Mouse (Mus musculus) MEL (cell line): ENCODE measurements at regions not wholly inside any gene's neighbourhood (a gene's known extent, or its start where the extent isn't known, plus 50 kb on each side); places are given as distances from the start of the nearest gene placed in this dataset.

ENCODE experiments used
- DNase-seq: peaks from one replicate; pipeline ENCODE4 v3.0.0; 2011; ENCODE audit warnings: low read depth, low spot score
- H3K27ac ChIP-seq: 2 replicates; pipeline ENCODE4 v1.5.1; 2012; ENCODE audit warnings: low read depth, mild to moderate bottlenecking, control low read depth, low read length, moderate library complexity; ENCODE audit not compliant: control insufficient read depth
- H3K27me3 ChIP-seq, 2 experiments: fragments of 150-350 bp in 1 of 2; sonication (generic) in 1 of 2; 2 replicates each; pipeline ENCODE4 v1.6.1; 2012; ENCODE audit warnings: low read length in 2 of 2, mild to moderate bottlenecking in 2 of 2, improper control_type of control experiment in 1 of 2, moderate library complexity in 1 of 2; ENCODE audit not compliant: insufficient read depth in 2 of 2, control insufficient read depth in 1 of 2
- H3K36me3 ChIP-seq, 2 experiments: 2 replicates each; pipeline ENCODE4 v1.6.1; 2012 to 2014; ENCODE audit warnings: low read length in 2 of 2, improper control_type of control experiment in 1 of 2, inconsistent platforms in 1 of 2, mild to moderate bottlenecking in 1 of 2; ENCODE audit not compliant: insufficient read depth in 2 of 2, control insufficient read depth in 1 of 2
- H3K4me1 ChIP-seq, 2 experiments: fragments of 150-350 bp in 1 of 2; sonication (generic) in 1 of 2; 2 replicates each; pipeline ENCODE4 v1.6.1; 2012; ENCODE audit warnings: low read length in 2 of 2, improper control_type of control experiment in 1 of 2, mild to moderate bottlenecking in 1 of 2; ENCODE audit not compliant: insufficient read depth in 2 of 2, control insufficient read depth in 1 of 2
- H3K4me3 ChIP-seq, 2 experiments: fragments of 150-350 bp in 1 of 2; sonication (generic) in 1 of 2; 2 replicates each; pipeline ENCODE4 v1.5.1; 2012; ENCODE audit warnings: low read depth in 2 of 2, low read length in 2 of 2, mild to moderate bottlenecking in 2 of 2, moderate library complexity in 2 of 2, control low read depth in 1 of 2, improper control_type of control experiment in 1 of 2; ENCODE audit not compliant: control insufficient read depth in 1 of 2, insufficient read depth in 1 of 2
- H3K79me2 ChIP-seq: 2 replicates; pipeline ENCODE4 v1.6.1; 2012; ENCODE audit warnings: mild to moderate bottlenecking, low read length, moderate library complexity; ENCODE audit not compliant: control insufficient read depth, poor library complexity, insufficient read depth
- H3K9ac ChIP-seq: 2 replicates; pipeline ENCODE4 v1.6.1; 2012; ENCODE audit warnings: low read depth, mild to moderate bottlenecking, control low read depth, low read length, moderate library complexity; ENCODE audit not compliant: control insufficient read depth, poor library complexity, severe bottlenecking
- H3K9me3 ChIP-seq: fragments of 150-350 bp; sonication (generic); replicated peaks from 2 replicates; pipeline ENCODE4 v1.6.1; 2012; ENCODE audit warnings: mild to moderate bottlenecking, low read length, improper control_type of control experiment, moderate library complexity; ENCODE audit not compliant: insufficient read depth
- CHD1 ChIP-seq: IDR thresholded peaks from 2 replicates; pipeline ENCODE4 v1.6.1; 2012; ENCODE audit warnings: low read depth, mild to moderate bottlenecking, inconsistent platforms, low read length, improper control_type of control experiment
- GABPA ChIP-seq: IDR thresholded peaks from 2 replicates; pipeline ENCODE4 v1.6.1; 2012; ENCODE audit warnings: low read depth, mild to moderate bottlenecking, inconsistent platforms, low read length, improper control_type of control experiment, moderate library complexity
- JUND ChIP-seq: IDR thresholded peaks from 2 replicates; pipeline ENCODE4 v1.6.1; 2011; ENCODE audit warnings: low read depth, mild to moderate bottlenecking, improper control_type of control experiment, low read length
- KAT2A ChIP-seq: conservative IDR thresholded peaks from 2 replicates; pipeline ENCODE4 v1.6.1; 2012; ENCODE audit warnings: low read depth, low read length, improper control_type of control experiment, inconsistent platforms
- MAFK ChIP-seq: IDR thresholded peaks from 2 replicates; pipeline ENCODE4 v1.6.1; 2011; ENCODE audit warnings: low read depth, mild to moderate bottlenecking, low read length, improper control_type of control experiment, borderline replicate concordance
- MXI1 ChIP-seq: IDR thresholded peaks from 2 replicates; pipeline ENCODE4 v1.6.1; 2011; ENCODE audit warnings: mild to moderate bottlenecking, low read depth, low read length, improper control_type of control experiment
- MYC ChIP-seq: IDR thresholded peaks from 2 replicates; pipeline ENCODE4 v1.6.1; 2011; ENCODE audit warnings: low read depth, mild to moderate bottlenecking, low read length, improper control_type of control experiment, moderate library complexity
- NRF1 ChIP-seq: IDR thresholded peaks from 2 replicates; pipeline ENCODE4 v1.6.1; 2014; ENCODE audit warnings: low read depth, mild to moderate bottlenecking, inconsistent platforms, low read length, improper control_type of control experiment, moderate library complexity; ENCODE audit not compliant: poor library complexity, insufficient read depth, severe bottlenecking
- POLR2A ChIP-seq, 2 experiments: IDR thresholded peaks; 2 replicates each; pipeline ENCODE4 v1.6.1; 2011 to 2012; ENCODE audit warnings: low read length in 2 of 2, mild to moderate bottlenecking in 2 of 2, control low read depth in 1 of 2, improper control_type of control experiment in 1 of 2, low read depth in 1 of 2, moderate library complexity in 1 of 2; ENCODE audit not compliant: control insufficient read depth in 1 of 2, insufficient read depth in 1 of 2, poor library complexity in 1 of 2
- POLR2AphosphoS5 ChIP-seq: IDR thresholded peaks from 2 replicates; pipeline ENCODE4 v1.6.1; 2012; ENCODE audit warnings: low read depth, borderline replicate concordance, mild to moderate bottlenecking, inconsistent platforms, low read length, moderate library complexity, mixed read lengths
- SIN3A ChIP-seq: IDR thresholded peaks from 2 replicates; pipeline ENCODE4 v1.6.1; 2012; ENCODE audit warnings: low read length, improper control_type of control experiment, inconsistent platforms
- TCF12 ChIP-seq: IDR thresholded peaks from 2 replicates; pipeline ENCODE4 v1.6.1; 2014; ENCODE audit warnings: low read depth, mild to moderate bottlenecking, inconsistent platforms, low read length, improper control_type of control experiment, moderate library complexity
- UBTF ChIP-seq: IDR thresholded peaks from 2 replicates; pipeline ENCODE4 v1.6.1; 2012; ENCODE audit warnings: low read depth, mild to moderate bottlenecking, inconsistent platforms, low read length, improper control_type of control experiment, moderate library complexity, borderline replicate concordance; ENCODE audit not compliant: insufficient read depth
- ZMIZ1 ChIP-seq: IDR thresholded peaks from 2 replicates; pipeline ENCODE4 v1.6.1; 2012; ENCODE audit warnings: low read depth, mild to moderate bottlenecking, inconsistent platforms, low read length, improper control_type of control experiment, moderate library complexity
- ZNF384 ChIP-seq: IDR thresholded peaks from 2 replicates; pipeline ENCODE4 v1.6.1; 2012; ENCODE audit warnings: low read depth, mild to moderate bottlenecking, inconsistent platforms, low read length, improper control_type of control experiment

GRCm38 (mm10) chr5:91744389-91744788 is 218.5 kb downstream of the Rchy1 start:
- Histone ChIP-seq H3K4me3 (no peak overlapping the region), H3K9ac (no peak overlapping the region), H3K27ac (no peak overlapping the region)
- no peak for TF ChIP-seq TCF12
- no peak for TF ChIP-seq UBTF
- TF ChIP-seq NRF1, result no peak
- TF ChIP-seq, all 39 proteins: peak for 0
- H3K36me3 ChIP-seq, result no peaks in the 10 kb centered on the region; a peak in 1 of 4 replicates
- no peaks in the 10 kb centered on the region for H3K27me3 ChIP-seq
- H3K9me3 ChIP-seq, result no peaks in the 10 kb centered on the region
- no peaks in the 10 kb centered on the region for H3K4me1 ChIP-seq
- DNase-seq, result no peak
- H3K79me2 ChIP-seq, result no peaks in the 10 kb centered on the region

GRCm38 (mm10) chr5:91740159-91740537 is 222.7 kb downstream of the Rchy1 start:
- Histone ChIP-seq H3K27me3 (no peaks in the 10 kb centered on the region), H3K27ac (no peak overlapping the region), H3K9me3 (no peaks in the 10 kb centered on the region), H3K4me1 (no peaks in the 10 kb centered on the region), H3K36me3 (peaks cover 0 to 4% of the 10 kb centered on the region in 2 experiments; a peak in 3 of 4 replicates), H3K9ac (no peak overlapping the region), H3K4me3 (no peak overlapping the region), H3K79me2 (no peaks in the 10 kb centered on the region)
- no peak for DNase-seq
- TF ChIP-seq JUND (no peak), POLR2A (IDR thresholded peaks at IDR 0.05; ENCODE audit: control insufficient read depth in 1 of 2, insufficient read depth in 1 of 2, low read depth in 1 of 2, low read length in 2 of 2, poor library complexity in 1 of 2) (no peak), GABPA (no peak), ZMIZ1 (no peak), KAT2A (no peak), POLR2AphosphoS5 (no peak), ZNF384 (no peak), CHD1 (no peak), MYC (no peak), MAFK (no peak), SIN3A (no peak)

GRCm38 (mm10) chr5:91739433-91740158 is 222.2 kb downstream of the Parm1 start:
- H3K79me2 ChIP-seq, result no peaks in the 10 kb centered on the region
- no peaks in the 10 kb centered on the region for H3K9me3 ChIP-seq
- H3K4me1 ChIP-seq, result peaks cover 0 to 3% of the 10 kb centered on the region in 2 experiments; a peak in 1 of 4 replicates
- no peak for DNase-seq
- peaks cover 0 to 7% of the 10 kb centered on the region in 2 experiments; a peak in 3 of 4 replicates for H3K36me3 ChIP-seq
- no peak overlapping the region for H3K4me3 ChIP-seq
- H3K27ac ChIP-seq, result no peak overlapping the region
- TF ChIP-seq MYC (no peak), MXI1 (no peak)
- TF ChIP-seq, all 39 proteins: peak for 0
- no peak overlapping the region for H3K9ac ChIP-seq
- no peaks in the 10 kb centered on the region for H3K27me3 ChIP-seq
